Mouse (Mus musculus) limb, embryonic 11.5 days (tissue): ENCODE measurements around the gene Emcn. TPM values are rescaled to one million over a fixed set of nuclear protein-coding genes. Genes with fewer than 3 reads are reported as not detected.

Experiments used
- ATAC-seq: fragments of 200-750 bp; cut with Nextera tagmentation; 2 replicates; pipeline ENCODE4 v1.8.0; 2017; ENCODE audit warnings: low read depth; ENCODE audit not compliant: insufficient number of reproducible peaks, low FRiP score, low TSS enrichment
- DNase-seq: peaks from one replicate; pipeline ENCODE4 v3.0.0-alpha.2; 2015; ENCODE audit warnings: low spot score
- H3K27ac ChIP-seq: fragments of 300-500 bp; sonication (generic); replicated peaks from 2 replicates; pipeline ENCODE4 v1.5.1; 2014; ENCODE audit warnings: low read depth, mild to moderate bottlenecking, low read length
- H3K27me3 ChIP-seq: fragments of 300-500 bp; sonication (generic); 2 replicates; pipeline ENCODE4 v1.6.1; 2014; ENCODE audit warnings: mild to moderate bottlenecking, low read length, mixed read lengths; ENCODE audit not compliant: control insufficient read depth, insufficient read depth
- H3K36me3 ChIP-seq: fragments of 300-500 bp; sonication (generic); 2 replicates; pipeline ENCODE4 v1.6.1; 2014; ENCODE audit warnings: mild to moderate bottlenecking, low read length, moderate library complexity, mixed read lengths; ENCODE audit not compliant: control insufficient read depth, insufficient read depth
- H3K4me1 ChIP-seq: fragments of 300-500 bp; sonication (generic); 2 replicates; pipeline ENCODE4 v1.6.1; 2014; ENCODE audit warnings: low read length, mixed read lengths; ENCODE audit not compliant: control insufficient read depth, insufficient read depth
- H3K4me2 ChIP-seq: fragments of 300-500 bp; sonication (generic); 2 replicates; pipeline ENCODE4 v1.6.1; 2014; ENCODE audit warnings: low read depth, mild to moderate bottlenecking, moderate library complexity; ENCODE audit not compliant: severe bottlenecking
- H3K4me3 ChIP-seq: fragments of 300-500 bp; sonication (generic); 2 replicates; pipeline ENCODE4 v1.5.1; 2014; ENCODE audit warnings: low read depth, low read length
- H3K9ac ChIP-seq: fragments of 300-500 bp; sonication (generic); 2 replicates; pipeline ENCODE4 v1.6.1; 2014; ENCODE audit warnings: mild to moderate bottlenecking, low read length
- H3K9me3 ChIP-seq: fragments of 300-500 bp; sonication (generic); 2 replicates; pipeline ENCODE4 v1.6.1; 2016; ENCODE audit warnings: low read length; ENCODE audit not compliant: control insufficient read depth
- WGBS: fragments of 180-500 bp; shearing (Covaris S2); extraction: QIAGEN DNeasy Blood & Tissue Kit; methylation state at CpG from one replicate; pipeline ENCODE4 v1.1.7; 2014; 5-methylcytosine and 5-hydroxymethylcytosine counted together
- polyA plus RNA-seq: library from polyadenylated mRNA; unstranded; fragments of >200 nt; fragmentation: Nextera tagmentation; extraction: Ambion mirVana; gene quantifications from 2 replicates; pipeline ENCODE4 v1.2.1, GENCODE M21; 2014

Gene Emcn
- polyA plus RNA-seq, 1 experiment from 2014 or later, result 28.6 TPM

GRCm38 (mm10) chr3:137429516-137429915 is 88.6 kb downstream of the Emcn start:
- WGBS, result 90% methylated on average over 6 of the region's 6 CpGs
- Histone ChIP-seq H3K9ac (no peak overlapping the region), H3K4me2 (no peak overlapping the region), H3K4me1 (no peaks in the 10 kb centered on the region), H3K4me3 (no peak overlapping the region), H3K27ac (no peak overlapping the region), H3K36me3 (no peaks in the 10 kb centered on the region), H3K27me3 (no peaks in the 10 kb centered on the region), H3K9me3 (0 out of 2 replicates have a peak, but pooled peaks cover 2% of the 10 kb centered on the region)
- DNase-seq, result no peak
- ATAC-seq, result no peak

- Histone ChIP-seq H3K9ac (no peak overlapping the region), H3K36me3 (no peaks in the 10 kb centered on the region), H3K9me3 (no peaks in the 10 kb centered on the region), H3K4me1 (no peaks in the 10 kb centered on the region), H3K27me3 (no peaks in the 10 kb centered on the region), H3K4me3 (no peak overlapping the region), H3K4me2 (no peak overlapping the region), H3K27ac (no peak overlapping the region)
- 69% methylated on average over 4 of the region's 4 CpGs for WGBS
- DNase-seq (no peak), ATAC-seq (no peak)
Observed at GRCm38 (mm10) chr3:137464902-137465629, 124.2 kb downstream of the Emcn start.

- DNase-seq (no peak), ATAC-seq (no peak)
- H3K4me3 ChIP-seq, result no peak overlapping the region
- H3K36me3 ChIP-seq, result no peaks in the 10 kb centered on the region
- no peaks in the 10 kb centered on the region for H3K9me3 ChIP-seq
- H3K9ac ChIP-seq, result no peak overlapping the region
- no peak overlapping the region for H3K27ac ChIP-seq
- 82% methylated on average over 4 of the region's 4 CpGs for WGBS
- H3K4me1 ChIP-seq, result no peaks in the 10 kb centered on the region
- no peaks in the 10 kb centered on the region for H3K27me3 ChIP-seq
- H3K4me2 ChIP-seq, result no peak overlapping the region
Observed at GRCm38 (mm10) chr3:137465953-137466352, 125.1 kb downstream of the Emcn start.

- Histone ChIP-seq H3K9ac (no peak overlapping the region), H3K9me3 (no peaks in the 10 kb centered on the region), H3K4me3 (no peak overlapping the region), H3K36me3 (no peaks in the 10 kb centered on the region), H3K27ac (no peak overlapping the region), H3K4me2 (no peak overlapping the region), H3K27me3 (no peaks in the 10 kb centered on the region), H3K4me1 (no peaks in the 10 kb centered on the region)
- ATAC-seq (no peak), DNase-seq (no peak)
- WGBS, result 91% methylated on average over 4 of the region's 4 CpGs
Observed at GRCm38 (mm10) chr3:137466766-137467165, 125.9 kb downstream of the Emcn start.

GRCm38 (mm10) chr3:137467386-137467785 is 126.5 kb downstream of the Emcn start:
- ATAC-seq, result no peak

GRCm38 (mm10) chr3:137472145-137472544 is 131.3 kb downstream of the Emcn start:
- no peak for ATAC-seq
- Histone ChIP-seq H3K4me2 (no peak overlapping the region), H3K27ac (no peak overlapping the region), H3K9me3 (no peaks in the 10 kb centered on the region), H3K9ac (no peak overlapping the region), H3K4me3 (no peak overlapping the region), H3K36me3 (no peaks in the 10 kb centered on the region), H3K27me3 (no peaks in the 10 kb centered on the region), H3K4me1 (no peaks in the 10 kb centered on the region)
- no peak for DNase-seq
- WGBS, result 81% methylated on average over 1 of the region's 1 CpGs

More at GRCm38 (mm10) chr3:137467386-137467785, 126.5 kb downstream of the Emcn start:
- Histone ChIP-seq H3K9ac (no peak overlapping the region), H3K4me1 (no peaks in the 10 kb centered on the region), H3K36me3 (no peaks in the 10 kb centered on the region), H3K27me3 (no peaks in the 10 kb centered on the region), H3K9me3 (no peaks in the 10 kb centered on the region), H3K4me2 (no peak overlapping the region), H3K27ac (no peak overlapping the region), H3K4me3 (no peak overlapping the region)
- 74% methylated on average over 1 of the region's 1 CpGs for WGBS
- DNase-seq, result no peak

- Histone ChIP-seq H3K4me2 (no peak overlapping the region), H3K4me3 (no peak overlapping the region), H3K4me1 (no peaks in the 10 kb centered on the region), H3K27me3 (no peaks in the 10 kb centered on the region), H3K36me3 (no peaks in the 10 kb centered on the region), H3K27ac (no peak overlapping the region), H3K9me3 (no peaks in the 10 kb centered on the region), H3K9ac (no peak overlapping the region)
- no peak for DNase-seq
- WGBS, result 60% methylated on average over 7 of the region's 7 CpGs
- no peak for ATAC-seq
Observed at GRCm38 (mm10) chr3:137479761-137480339, 139.0 kb downstream of the Emcn start.

- no peaks in the 10 kb centered on the region for H3K27me3 ChIP-seq
- no peak for ATAC-seq
- no peak overlapping the region for H3K9ac ChIP-seq
- no peak overlapping the region for H3K27ac ChIP-seq
- no peak overlapping the region for H3K4me2 ChIP-seq
- no peak for DNase-seq
- H3K4me1 ChIP-seq, result no peaks in the 10 kb centered on the region
- H3K36me3 ChIP-seq, result no peaks in the 10 kb centered on the region
- H3K9me3 ChIP-seq, result no peaks in the 10 kb centered on the region
- H3K4me3 ChIP-seq, result no peak overlapping the region
Observed at GRCm38 (mm10) chr3:137481157-137481556, 140.3 kb downstream of the Emcn start.
